Mouse (Mus musculus): ENCODE data around the gene Vwa8. TPM values are rescaled to one million over a fixed set of nuclear protein-coding genes. Genes with fewer than 3 reads are reported as not detected.
A peak's percentile ranks its signal among the peaks of the same experiment; 100 is the strongest.

Vwa8 gene
- polyA plus RNA-seq, 1 experiment from 2014 or later, result 7.2 TPM

- Histone ChIP-seq H3K9me3 (replicated peaks) (0 out of 2 replicates have a peak, but pooled peaks cover 4% of the 10 kb centered on the region), H3K36me3 (no peaks in the 10 kb centered on the region), H3K27ac (replicated peaks) (no peak overlapping the region), H3K27me3 (ENCODE audit: low read depth, poor library complexity, severe bottlenecking) (no peaks in the 10 kb centered on the region), H3K4me3 (no peak overlapping the region), H3K4me1 (peaks cover 9% of the 10 kb centered on the region; the same call in 1 of the 2 replicates)
- no peak for DNase-seq (ENCODE audit: low spot score)
- 82% methylated on average over 11 of the region's 11 CpGs for WGBS
These were observed 336.3 kb downstream of the Vwa8 start for GRCm38 (mm10) chr14:79185018-79185685.

GRCm38 (mm10) chr14:79186976-79187375 lies 338.1 kb downstream of the Vwa8 start:
- H3K4me3 ChIP-seq, result no peak overlapping the region
- DNase-seq (ENCODE audit: low spot score), result no peak
- H3K27ac ChIP-seq (replicated peaks), result no peak overlapping the region
- no peaks in the 10 kb centered on the region for H3K36me3 ChIP-seq
- 92% methylated on average over 1 of the region's 1 CpGs for WGBS
- H3K27me3 ChIP-seq (ENCODE audit: low read depth, poor library complexity, severe bottlenecking), result no peaks in the 10 kb centered on the region
- 0 out of 2 replicates have a peak, but pooled peaks cover 4% of the 10 kb centered on the region for H3K9me3 ChIP-seq (replicated peaks)
- peaks cover 9% of the 10 kb centered on the region; the same call in 1 of the 2 replicates for H3K4me1 ChIP-seq

GRCm38 (mm10) chr14:79196711-79197110 lies 347.9 kb downstream of the Vwa8 start:
- Histone ChIP-seq H3K9me3 (replicated peaks) (no peaks in the 10 kb centered on the region), H3K4me3 (no peak overlapping the region), H3K4me1 (peaks cover 26% of the 10 kb centered on the region), H3K27ac (replicated peaks) (no peak overlapping the region), H3K27me3 (ENCODE audit: low read depth, poor library complexity, severe bottlenecking) (peaks cover 4% of the 10 kb centered on the region; the same call in 1 of the 2 replicates), H3K36me3 (no peaks in the 10 kb centered on the region)
- DNase-seq (ENCODE audit: low spot score), result no peak
- 61% methylated on average over 3 of the region's 3 CpGs for WGBS

- Histone ChIP-seq H3K36me3 (no peaks in the 10 kb centered on the region), H3K27ac (replicated peaks) (no peak overlapping the region), H3K4me1 (peaks cover 37% of the 10 kb centered on the region), H3K9me3 (replicated peaks) (no peaks in the 10 kb centered on the region), H3K27me3 (ENCODE audit: low read depth, poor library complexity, severe bottlenecking) (peaks cover 7% of the 10 kb centered on the region; the same call in 1 of the 2 replicates), H3K4me3 (no peak overlapping the region)
- WGBS, result 93% methylated on average over 15 of the region's 15 CpGs
- DNase-seq (ENCODE audit: low spot score), result no peak
These were observed 349.2 kb downstream of the Vwa8 start for GRCm38 (mm10) chr14:79198066-79198465.

GRCm38 (mm10) chr14:79200133-79200891 lies 351.5 kb downstream of the Vwa8 start:
- WGBS, result 71% methylated on average over 9 of the region's 9 CpGs
- Histone ChIP-seq H3K27me3 (ENCODE audit: low read depth, poor library complexity, severe bottlenecking) (peaks cover 16% of the 10 kb centered on the region), H3K27ac (replicated peaks) (peak overlapping the region; percentile 55), H3K9me3 (replicated peaks) (no peaks in the 10 kb centered on the region), H3K36me3 (no peaks in the 10 kb centered on the region), H3K4me1 (peaks cover 57% of the 10 kb centered on the region), H3K4me3 (no peak overlapping the region)
- DNase-seq (ENCODE audit: low spot score), result no peak

- Histone ChIP-seq H3K9me3 (replicated peaks) (no peaks in the 10 kb centered on the region), H3K27me3 (ENCODE audit: low read depth, poor library complexity, severe bottlenecking) (peaks cover 16% of the 10 kb centered on the region), H3K27ac (replicated peaks) (peak overlapping the region; percentile 55), H3K4me3 (no peak overlapping the region), H3K4me1 (peaks cover 61% of the 10 kb centered on the region), H3K36me3 (no peaks in the 10 kb centered on the region)
- no peak for DNase-seq (ENCODE audit: low spot score)
- 70% methylated on average over 9 of the region's 9 CpGs for WGBS
These were observed 352.0 kb downstream of the Vwa8 start for GRCm38 (mm10) chr14:79200892-79201285.

- peak overlapping the region; percentile 85 for H3K27ac ChIP-seq (replicated peaks)
- H3K27me3 ChIP-seq (ENCODE audit: low read depth, poor library complexity, severe bottlenecking), result peaks cover 16% of the 10 kb centered on the region
- no peaks in the 10 kb centered on the region for H3K36me3 ChIP-seq
- 42% methylated on average over 4 of the region's 4 CpGs for WGBS
- peak; percentile 31 for DNase-seq (ENCODE audit: low spot score)
- H3K9me3 ChIP-seq (replicated peaks), result no peaks in the 10 kb centered on the region
- H3K4me1 ChIP-seq, result peaks cover 62% of the 10 kb centered on the region
- no peak overlapping the region for H3K4me3 ChIP-seq
These were observed 354.0 kb downstream of the Vwa8 start for GRCm38 (mm10) chr14:79202722-79203362.

GRCm38 (mm10) chr14:79203496-79204158 lies 354.8 kb downstream of the Vwa8 start:
- Histone ChIP-seq H3K27me3 (ENCODE audit: low read depth, poor library complexity, severe bottlenecking) (peaks cover 16% of the 10 kb centered on the region), H3K4me1 (peaks cover 62% of the 10 kb centered on the region), H3K27ac (replicated peaks) (peak overlapping the region; percentile 85), H3K4me3 (no peak overlapping the region; the same call in 1 of the 2 replicates), H3K9me3 (replicated peaks) (no peaks in the 10 kb centered on the region), H3K36me3 (no peaks in the 10 kb centered on the region)
- WGBS, result 9% methylated on average over 12 of the region's 12 CpGs
- peak; percentile 83 for DNase-seq (ENCODE audit: low spot score)

GRCm38 (mm10) chr14:79204866-79205265 lies 356.0 kb downstream of the Vwa8 start:
- Histone ChIP-seq H3K4me1 (peaks cover 60% of the 10 kb centered on the region), H3K4me3 (no peak overlapping the region)
- 94% methylated on average over 7 of the region's 7 CpGs for WGBS

GRCm38 (mm10) chr14:79206210-79206609 lies 357.4 kb downstream of the Vwa8 start:
- Histone ChIP-seq H3K4me1 (peaks cover 46% of the 10 kb centered on the region), H3K4me3 (no peak overlapping the region), H3K27me3 (ENCODE audit: low read depth, poor library complexity, severe bottlenecking) (peaks cover 12% of the 10 kb centered on the region), H3K27ac (replicated peaks) (peak overlapping the region; percentile 73), H3K9me3 (replicated peaks) (no peaks in the 10 kb centered on the region), H3K36me3 (no peaks in the 10 kb centered on the region)
- DNase-seq (ENCODE audit: low spot score), result no peak
- 69% methylated on average over 11 of the region's 11 CpGs for WGBS

More at GRCm38 (mm10) chr14:79204866-79205265, 356.0 kb downstream of the Vwa8 start:
- no peaks in the 10 kb centered on the region for H3K9me3 ChIP-seq (replicated peaks)
- no peak for DNase-seq (ENCODE audit: low spot score)
- peaks cover 14% of the 10 kb centered on the region for H3K27me3 ChIP-seq (ENCODE audit: low read depth, poor library complexity, severe bottlenecking)
- H3K36me3 ChIP-seq, result no peaks in the 10 kb centered on the region
- H3K27ac ChIP-seq (replicated peaks), result peak overlapping the region; percentile 85

- Histone ChIP-seq H3K27me3 (ENCODE audit: low read depth, poor library complexity, severe bottlenecking) (peaks cover 9% of the 10 kb centered on the region), H3K4me1 (peaks cover 29% of the 10 kb centered on the region), H3K36me3 (no peaks in the 10 kb centered on the region), H3K9me3 (replicated peaks) (no peaks in the 10 kb centered on the region), H3K4me3 (no peak overlapping the region), H3K27ac (replicated peaks) (no peak overlapping the region)
- no peak for DNase-seq (ENCODE audit: low spot score)
These were observed 359.6 kb downstream of the Vwa8 start for GRCm38 (mm10) chr14:79208468-79208867.

GRCm38 (mm10) chr14:79209813-79210212 lies 361.0 kb downstream of the Vwa8 start:
- Histone ChIP-seq H3K4me1 (peaks cover 16% of the 10 kb centered on the region), H3K4me3 (no peak overlapping the region), H3K27ac (replicated peaks) (no peak overlapping the region), H3K9me3 (replicated peaks) (no peaks in the 10 kb centered on the region), H3K36me3 (no peaks in the 10 kb centered on the region), H3K27me3 (ENCODE audit: low read depth, poor library complexity, severe bottlenecking) (peaks cover 4% of the 10 kb centered on the region; the same call in 1 of the 2 replicates)
- DNase-seq (ENCODE audit: low spot score), result no peak
- 86% methylated on average over 3 of the region's 3 CpGs for WGBS

Measured in midbrain, embryonic 10.5 days (tissue).